Mouse (Mus musculus) kidney, postnatal 36 days (tissue): ENCODE data around the gene Jak3.

ENCODE experiments used
- DNase-seq, 2 experiments: peaks; one replicate each; pipeline ENCODE4 v3.0.0; 2021 to 2022; ENCODE audit warnings: mixed read lengths in 2 of 2

Jak3 gene

DNA sequence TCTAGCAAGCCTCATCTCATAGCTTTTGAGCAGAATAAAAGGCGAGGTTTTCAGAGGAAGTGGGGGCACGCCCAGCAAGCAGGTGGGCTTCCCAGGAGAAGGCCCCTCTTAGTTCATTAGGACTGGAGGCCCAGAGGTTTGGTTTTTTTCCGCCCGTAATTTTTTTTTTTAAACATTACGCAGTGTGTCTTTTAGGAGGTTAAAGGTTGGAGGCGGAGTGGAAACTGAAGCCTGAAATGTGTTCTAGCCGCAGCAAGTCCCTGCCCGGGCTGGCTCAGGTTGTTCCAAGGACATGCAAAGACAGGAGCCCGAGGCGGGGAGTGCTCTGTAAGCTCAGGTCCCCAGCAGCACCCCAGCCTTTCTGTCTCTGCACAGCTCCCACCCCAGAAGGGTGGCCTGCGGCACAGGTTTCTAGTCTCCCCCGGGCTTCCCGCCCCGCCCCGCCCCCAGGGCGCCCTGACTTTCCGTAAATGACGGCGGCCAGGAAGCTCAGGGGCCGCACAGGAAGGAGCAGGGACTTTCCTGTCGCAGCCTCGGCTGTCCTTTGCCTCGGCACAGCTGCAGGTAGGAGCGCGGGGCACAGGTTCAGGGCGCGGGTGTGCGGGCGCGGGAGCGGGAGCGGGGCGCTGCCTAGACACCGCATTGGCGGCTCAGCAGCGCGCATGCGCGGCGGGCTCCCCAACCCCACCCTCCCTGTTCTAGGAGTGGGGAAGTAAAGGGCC, at the start of gene Jak3:
Gene Jak3, plus strand, starts transcription at position 277 of the 722 bp plus-strand sequence.
- DNase-seq, result peak; percentile 62 to 76

DNA sequence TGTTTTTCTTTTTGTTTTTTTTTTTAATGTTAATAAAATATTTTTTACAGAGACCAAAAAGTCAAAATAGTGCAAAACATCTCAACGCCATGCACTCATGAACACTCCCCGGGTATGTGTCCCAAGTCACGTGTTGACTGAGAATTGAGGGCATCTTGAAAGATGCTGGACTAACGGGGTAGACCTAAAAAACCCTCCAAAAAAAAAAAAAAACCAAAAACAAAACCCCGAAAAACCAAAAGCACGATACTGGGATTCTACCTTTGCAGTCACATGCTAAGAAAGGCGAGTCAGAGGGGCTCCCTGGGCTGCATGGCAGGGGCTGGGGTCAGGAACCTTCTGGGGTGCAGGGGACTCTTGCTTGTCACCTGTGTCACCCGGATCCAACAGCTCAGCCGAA, 49.3 kb upstream of the Jak3 start:
- DNase-seq, result no peak

DNA sequence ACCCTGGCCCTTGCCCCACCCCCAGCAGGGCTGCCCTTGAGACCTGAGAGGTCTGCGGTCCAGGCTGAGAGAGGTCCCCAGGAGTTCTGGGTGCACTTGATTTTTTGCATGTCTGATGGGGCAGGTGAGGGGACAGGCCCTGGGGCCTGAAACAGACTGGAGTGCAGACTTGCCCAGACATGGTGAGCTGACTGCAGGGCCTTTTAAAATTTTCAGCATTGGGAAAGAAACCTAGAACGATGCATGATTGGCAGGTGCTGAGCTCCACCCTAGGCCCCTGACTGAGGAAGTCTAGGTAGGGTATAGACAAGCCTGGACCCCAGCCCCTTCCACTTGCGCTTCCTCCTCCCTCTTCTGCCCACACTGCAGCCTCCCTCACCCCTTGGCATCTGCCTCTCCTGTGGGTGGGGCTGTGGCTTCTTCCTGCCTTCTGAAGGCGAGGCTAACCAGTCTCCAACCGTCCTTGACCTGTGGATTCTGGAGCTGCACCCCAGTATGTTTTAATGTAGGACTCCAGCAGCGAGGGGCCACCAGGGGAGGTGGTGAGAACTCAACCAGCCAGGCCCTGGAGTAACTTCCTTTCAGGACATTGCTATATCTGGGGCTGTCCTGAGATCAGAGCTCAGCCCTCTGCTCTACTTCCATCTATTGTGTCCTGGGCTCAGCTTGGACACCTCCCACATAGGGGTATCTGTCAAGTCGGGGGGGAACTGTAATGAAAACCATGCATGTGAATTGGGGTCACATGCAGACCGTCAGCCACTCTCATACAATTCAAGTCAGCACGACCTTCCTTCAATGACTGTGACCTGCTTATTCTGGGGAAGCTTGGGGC, 48.6 kb upstream of the Jak3 start:
- DNase-seq, result peak in 1 of 2 experiments; percentile 20

DNA sequence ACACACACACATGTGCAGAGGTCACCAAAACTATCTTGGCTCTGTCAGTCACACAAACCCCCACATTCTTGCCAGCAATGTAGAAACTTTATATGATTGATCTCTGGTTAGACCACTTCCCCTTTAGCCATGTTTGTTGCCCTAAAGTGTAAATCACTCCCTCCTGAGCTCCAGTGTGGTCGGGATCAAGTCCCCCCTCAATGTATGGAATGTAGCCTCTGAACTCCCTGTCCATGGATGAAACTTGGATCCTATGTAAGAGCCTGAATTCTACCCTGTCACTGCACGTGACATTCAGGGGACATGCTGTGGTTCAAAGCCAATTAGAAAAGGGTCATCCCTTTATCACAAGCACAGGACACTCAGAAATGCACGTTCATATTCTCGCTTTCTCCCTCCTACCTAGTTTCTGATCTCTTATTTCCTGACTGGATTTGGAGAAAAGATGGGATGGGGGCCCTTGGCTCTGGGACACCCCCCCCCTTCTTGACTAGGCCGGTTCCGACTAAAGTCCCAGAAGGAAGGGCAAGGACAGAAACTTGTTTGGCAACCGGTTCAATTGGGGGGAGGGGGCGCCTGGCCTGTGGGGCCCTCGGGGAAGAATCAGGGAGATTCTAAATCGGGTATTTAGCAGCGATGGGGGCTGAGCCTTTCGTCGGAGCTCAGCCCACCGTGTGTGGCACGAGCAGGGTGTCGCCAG, 47.5 kb upstream of the Jak3 start:
- no peak for DNase-seq

DNA sequence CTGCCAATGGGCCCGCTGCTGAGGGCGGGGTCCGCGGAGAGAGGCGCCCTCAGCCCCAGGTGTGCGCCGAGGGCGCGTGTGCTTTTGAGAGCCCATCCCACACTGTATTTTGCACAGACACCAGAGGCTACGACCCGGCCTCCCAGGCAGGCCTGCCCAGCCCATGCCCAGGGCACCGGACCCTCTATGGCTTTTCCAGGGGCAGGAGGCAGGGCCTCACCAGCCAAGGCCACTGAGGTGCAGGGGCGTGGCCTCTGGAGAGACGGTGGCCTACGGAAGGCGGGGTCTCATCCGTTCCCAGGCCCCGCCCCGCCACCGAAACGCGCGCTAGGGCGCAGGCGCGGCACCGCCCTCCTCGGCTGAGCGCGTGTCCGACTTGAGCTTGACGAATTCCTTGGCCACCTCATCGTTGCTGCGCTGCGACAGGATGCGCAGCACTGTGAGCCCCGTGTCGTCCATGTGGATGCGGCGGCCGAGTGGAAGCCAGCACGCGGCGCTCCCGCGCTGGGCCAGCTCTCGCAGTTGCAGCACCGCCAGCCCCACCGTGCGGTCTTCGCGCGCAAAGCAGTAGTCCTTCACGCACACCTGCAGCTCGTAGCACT, 46.9 kb upstream of the Jak3 start:
- peak; percentile 93 to 96 for DNase-seq

DNA sequence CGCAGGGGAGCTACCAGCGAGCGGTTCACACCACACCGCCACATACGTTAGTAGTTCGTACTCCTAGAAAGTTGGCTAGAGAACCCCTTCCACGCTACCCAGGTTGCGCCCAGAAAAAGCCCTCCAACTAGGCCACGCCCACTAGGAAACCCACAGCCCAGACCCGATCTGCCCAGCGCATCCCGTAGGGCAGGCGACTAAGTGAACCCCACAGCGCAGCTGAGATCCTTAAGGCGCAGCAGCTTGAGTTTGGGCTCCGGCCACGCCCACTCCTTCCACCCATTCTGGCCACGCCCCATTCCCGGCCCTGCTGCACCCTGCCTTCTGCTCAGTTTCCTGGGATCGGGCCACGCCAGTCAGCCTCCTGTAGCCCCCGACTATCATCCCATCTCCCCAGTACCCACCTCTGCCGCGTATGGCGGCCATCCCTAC, 46.3 kb upstream of the Jak3 start:
- peak; percentile 44 to 76 for DNase-seq

DNA sequence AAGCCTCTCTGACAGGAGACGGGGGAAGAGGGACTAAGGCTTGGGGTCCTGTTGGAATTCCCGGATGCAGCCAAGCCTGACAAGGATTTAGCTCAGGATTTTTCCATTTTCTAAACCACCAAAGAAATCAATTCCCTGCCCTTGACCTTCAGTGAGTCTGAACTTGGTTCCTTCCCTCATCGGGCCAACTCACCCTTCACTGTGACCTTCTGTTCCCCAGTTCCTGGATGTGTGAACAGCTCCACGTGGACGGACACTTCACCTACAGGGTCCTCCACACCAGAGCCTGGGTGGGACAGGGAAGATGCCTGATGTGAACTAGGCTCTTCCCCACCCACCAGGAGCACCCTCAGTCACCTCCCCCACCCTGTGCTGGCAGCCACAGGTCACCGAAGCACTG, 45.3 kb upstream of the Jak3 start:
- no peak for DNase-seq

DNA sequence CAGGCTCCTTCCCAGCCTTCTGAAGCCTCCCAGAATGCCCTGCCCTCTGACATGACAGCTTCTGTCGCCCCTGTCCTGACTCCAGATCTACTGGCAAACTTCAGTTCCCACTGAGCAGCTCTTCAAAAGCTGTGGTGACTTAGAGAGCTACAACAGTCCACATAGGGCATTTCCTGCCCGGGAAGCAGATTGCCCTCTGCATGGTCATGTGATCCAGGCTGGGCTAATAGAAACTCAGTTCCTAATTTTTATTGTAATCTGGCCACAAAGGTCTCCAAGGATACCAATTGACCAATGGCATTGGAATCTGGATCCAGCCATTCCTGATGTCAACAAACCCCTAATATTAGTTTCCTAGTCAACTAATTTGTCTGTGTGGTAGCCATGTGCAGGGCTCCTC, 44.2 kb upstream of the Jak3 start:
- DNase-seq, result no peak

DNA sequence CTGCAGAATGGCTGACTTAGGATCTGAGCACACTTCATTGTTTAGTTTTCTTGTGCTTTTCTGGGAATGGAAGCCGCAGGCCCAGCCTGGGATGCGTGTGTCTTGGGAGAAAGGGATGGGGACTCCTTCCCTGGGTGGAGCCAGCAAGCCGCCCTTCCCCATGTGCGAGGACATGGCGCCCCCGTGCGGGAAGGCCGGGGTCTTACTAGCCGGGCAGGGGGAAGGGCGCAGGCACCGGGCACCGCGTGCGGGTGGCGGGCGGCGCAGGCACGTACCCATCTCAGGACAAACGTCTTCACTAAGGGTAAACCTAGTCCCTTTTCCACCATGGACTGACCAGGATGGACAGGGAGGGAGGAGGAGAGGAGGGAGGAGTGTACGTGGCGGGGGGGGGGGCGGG, 42.9 kb upstream of the Jak3 start:
- peak; percentile 38 to 78 for DNase-seq

DNA sequence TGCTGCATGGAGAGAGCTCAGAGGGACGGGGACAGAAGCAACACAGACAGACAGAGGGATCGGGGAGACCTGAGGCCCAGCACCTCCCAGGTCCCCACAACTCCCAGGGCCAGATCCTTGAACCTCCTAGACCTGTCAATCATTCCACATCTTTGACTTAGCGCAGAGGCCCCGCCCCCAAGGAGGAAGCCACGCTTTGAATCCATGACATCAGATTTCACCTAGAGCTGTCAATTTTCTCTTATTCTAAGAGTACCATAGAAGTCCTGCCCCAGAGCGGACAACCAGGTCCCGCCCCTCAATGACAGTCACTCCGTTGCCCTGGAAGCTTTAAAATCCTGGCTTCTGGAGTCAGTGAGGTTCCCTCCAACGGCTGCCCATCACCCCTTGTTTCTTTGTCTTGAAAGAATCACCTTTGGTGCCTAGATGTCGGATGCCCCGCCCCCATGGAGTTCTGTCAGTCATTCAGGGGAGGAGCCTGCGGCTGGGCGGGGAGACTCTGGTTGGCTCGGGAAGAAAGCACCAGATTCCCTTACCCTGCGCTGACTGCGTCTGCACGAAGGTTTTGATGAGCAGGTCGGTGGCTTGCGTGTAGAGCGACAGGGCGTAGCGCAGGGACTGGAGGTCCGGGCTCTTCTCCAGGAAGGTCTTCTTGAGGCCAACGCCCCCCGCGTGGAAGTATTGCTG, 42.0 kb upstream of the Jak3 start:
- DNase-seq, result peak; percentile 67 to 84

DNA sequence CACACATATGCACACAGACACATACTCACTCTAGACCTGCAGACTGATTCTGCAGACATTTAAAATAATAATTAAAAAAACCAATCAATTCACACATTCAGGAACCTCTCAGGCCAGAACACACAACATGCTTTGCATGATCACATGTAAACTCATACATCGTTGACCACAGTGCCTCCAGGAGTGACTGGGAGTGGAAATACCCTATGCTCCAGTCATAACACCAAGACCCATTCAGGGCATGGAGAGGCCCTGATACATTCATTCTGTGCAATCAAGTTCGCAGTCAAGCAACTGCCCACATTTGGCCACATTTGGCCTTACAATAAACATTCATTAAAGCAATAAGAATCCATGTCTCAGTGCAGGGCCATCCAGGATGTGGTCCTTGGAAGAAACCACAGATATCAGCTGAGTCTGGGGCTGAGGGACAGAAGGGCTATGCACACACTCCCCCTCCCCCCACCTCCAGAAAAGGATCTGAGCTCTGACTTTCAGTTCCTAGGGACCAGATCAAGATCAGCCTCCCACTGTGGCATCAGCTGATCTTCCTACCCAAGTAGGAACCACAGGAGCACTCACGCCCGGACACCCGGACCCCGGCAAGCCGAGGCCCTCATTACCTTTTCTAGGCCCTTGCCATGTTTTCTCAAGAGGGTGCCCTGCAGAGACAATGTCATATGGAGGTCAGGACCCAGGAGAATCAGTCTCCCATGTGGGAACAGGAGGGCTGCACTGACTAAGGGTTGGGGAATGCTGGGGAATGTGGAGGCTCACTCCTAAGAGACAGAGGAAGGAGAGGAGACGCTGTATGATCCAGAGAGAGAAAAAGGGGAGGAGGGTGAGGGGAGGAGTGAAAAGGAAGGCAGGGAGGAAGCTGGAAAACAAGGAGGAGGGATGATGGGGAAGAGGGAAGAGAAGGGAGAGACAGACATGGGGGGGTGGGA, 38.7 kb upstream of the Jak3 start:
- no peak for DNase-seq

DNA sequence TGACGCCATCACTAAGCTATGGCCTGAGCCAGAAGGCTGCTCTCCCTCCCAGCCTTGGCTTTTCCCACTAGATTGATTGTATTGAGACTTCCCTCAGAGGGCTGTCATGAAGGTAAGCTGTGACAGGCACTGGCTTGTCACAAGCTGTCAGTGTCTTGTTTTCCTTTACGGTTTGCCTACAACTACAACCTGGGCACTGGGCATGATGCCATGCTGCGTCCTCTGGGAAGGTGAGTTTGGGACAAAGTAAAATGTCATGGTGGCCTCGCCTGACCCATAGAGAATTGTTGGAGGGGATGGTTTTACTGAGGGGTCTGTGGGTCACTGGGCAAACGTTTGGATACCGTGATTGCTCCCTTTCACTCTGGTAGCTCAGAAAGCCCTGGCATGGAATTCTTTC, 37.8 kb upstream of the Jak3 start:
- DNase-seq, result no peak

DNA sequence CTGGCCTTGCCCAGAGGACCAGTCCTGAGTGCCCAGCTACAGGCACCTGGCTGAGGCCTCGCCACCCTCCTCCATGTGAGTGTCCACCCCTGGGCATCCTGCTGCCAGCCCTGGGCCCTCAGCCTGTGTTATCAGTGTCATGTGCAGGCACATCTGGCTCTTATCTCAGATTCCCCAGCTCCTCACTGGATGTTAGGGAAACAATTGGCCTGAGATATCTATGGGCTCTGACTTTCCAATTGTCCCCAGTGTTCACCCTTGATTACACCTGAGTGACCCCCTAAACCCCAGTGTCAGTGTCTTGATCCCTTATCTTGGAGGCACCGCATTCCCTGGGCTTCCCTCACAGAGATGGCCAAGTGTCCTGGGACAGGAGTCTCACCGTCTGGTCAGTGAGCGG, 36.8 kb upstream of the Jak3 start:
- DNase-seq, result no peak

DNA sequence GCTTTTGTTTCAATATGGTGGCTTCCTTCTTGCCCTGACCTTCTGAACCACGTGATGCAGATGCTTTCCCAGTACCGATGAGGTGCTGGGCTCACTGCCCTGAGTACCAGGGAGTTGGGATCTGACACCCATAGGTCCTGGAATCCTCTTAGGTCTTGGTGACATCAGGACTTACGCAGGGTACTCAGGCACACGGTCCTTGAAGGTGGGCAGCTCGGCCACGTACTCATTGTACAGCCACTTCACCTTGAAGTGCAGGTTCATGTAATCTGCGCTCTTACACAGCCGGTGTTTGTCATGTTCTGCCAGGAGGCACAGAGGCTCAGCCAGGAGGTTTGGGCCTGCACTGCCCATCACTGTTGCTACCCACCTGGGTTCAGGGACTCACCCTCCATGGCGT, 30.6 kb upstream of the Jak3 start:
- DNase-seq, result no peak

DNA sequence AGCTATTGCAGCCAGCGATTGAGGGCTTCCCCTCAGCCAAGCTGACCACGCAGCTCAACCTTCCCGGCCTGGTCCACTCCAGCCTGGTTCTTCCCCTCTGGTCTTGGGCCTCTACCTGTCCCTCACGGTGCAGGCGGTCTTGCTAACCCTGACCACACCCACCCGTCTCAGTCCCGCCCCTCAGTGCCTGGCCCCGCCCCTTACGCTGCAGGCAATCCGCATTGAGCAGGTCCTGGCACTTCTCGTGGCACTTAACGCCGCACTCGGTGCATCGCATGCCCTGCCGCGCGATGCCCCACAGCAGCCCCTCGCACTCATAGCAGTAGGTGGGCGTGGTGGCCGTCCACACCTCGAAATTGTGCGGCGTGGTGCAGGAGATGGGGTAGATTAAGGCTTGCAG, 21.5 kb upstream of the Jak3 start:
- DNase-seq, result peak in 1 of 2 experiments; percentile 66

DNA sequence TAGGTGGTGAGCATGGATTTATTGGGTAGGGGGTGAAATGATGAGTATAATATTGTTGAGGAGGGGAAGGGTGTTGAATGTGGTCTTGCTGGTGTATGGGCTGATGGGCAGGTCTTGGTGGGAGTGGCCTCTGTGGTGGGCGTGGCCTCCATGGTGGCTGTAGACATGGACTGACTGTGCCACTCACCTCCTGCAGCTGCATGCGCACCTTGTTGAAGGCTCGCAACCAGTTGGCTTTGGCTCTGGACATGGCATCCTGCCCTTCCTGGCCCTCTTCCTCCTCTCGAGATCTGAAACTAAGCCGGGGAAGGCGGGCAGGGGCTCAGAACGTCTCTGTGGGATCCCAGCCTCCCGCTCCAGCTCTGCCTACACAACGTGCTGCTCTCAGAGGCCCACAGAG, 18.3 kb upstream of the Jak3 start:
- no peak for DNase-seq

DNA sequence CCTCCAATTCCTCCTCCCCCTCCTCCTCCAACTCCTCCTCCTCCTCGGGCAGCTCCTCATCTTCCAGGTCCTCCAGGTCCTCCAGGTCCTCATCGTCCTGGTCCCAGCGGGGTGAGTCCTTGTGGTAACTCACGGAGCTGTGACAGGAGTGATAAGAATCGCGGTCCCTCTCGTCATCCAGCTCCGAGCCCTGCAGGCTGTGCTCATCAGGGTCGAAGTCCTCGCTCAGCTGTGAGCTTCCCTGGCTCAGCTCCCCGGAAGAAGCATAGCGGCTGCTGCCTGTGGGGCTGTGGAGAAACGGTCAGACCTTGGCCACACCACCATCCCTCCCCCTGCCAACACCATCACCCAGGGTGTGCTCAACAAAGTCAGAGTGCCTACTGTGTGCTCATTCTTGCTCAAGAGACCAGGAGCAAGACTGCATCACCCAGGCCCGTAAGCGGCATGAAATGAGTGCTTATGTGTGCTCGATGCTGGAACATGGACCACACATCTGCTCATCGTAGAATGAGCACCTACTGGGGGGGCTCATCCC, 17.5 kb upstream of the Jak3 start:
- peak; percentile 30 to 60 for DNase-seq

DNA sequence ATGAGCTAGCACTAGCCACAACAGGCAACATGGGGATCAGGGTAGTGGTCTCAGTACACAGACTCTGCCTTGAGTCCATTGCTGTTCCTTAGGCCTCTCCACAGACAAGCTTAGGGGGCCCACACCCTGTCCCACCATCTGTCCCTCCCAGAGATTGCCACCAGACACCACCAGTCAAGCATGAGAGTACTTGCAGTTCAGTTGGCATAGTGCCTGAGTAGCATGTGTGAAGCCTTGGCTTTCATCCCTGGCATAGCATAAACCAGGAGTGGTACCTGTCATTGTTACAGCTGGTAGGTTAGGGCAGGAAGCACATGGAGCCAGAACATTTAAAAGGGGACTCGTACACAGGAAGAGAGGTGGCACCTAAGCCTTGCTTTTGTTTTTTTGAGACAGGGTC, 16.3 kb upstream of the Jak3 start:
- no peak for DNase-seq

DNA sequence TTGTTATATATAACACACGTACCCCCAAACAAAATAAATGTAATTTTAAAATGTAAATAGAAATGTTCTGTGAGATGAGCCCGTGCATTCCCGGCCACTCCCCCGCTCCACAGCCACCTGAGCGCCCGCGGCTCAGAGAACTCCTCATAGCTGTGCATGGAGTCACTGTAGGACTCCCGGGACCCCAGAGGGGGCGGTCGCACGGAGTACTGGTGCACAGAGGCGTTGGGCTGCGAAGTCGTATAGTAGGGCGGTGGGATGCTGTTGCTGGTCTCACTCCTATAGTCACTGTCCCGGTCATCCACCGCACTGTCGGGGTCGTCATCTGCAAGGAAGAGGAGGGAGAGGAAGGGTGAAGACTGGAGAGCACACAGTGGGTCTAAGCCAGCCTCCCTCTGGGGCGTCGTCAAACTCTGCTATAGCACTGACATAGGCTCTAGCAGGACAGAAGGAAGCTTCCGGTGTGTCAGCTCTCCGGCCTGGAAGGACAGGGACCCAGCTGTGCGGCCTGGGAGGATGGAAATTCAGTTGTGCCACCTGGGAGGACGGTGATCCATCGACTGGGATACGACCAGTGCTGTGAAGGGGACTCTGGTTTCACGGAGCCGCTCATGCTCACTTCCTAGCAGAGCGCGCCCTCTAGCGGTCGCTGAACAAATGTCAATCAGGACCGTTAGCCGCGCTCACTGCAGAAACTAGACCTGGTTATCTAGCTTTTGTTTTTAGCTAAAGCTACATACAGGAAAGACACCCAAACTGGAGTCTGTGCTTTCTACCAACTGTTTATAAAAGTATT, 15.6 kb upstream of the Jak3 start:
- DNase-seq, result peak; percentile 81 to 95
